Mouse (Mus musculus): ENCODE measurements at regions not wholly inside any gene's neighbourhood (a gene's known extent, or its start where the extent isn't known, plus 50 kb on each side); places are given as distances from the start of the nearest gene placed in this dataset.
"Not testable (repeated sequence)": the region's sequence is repeated elsewhere in the genome, so short reads cannot be mapped to it uniquely, and the experiment has no call there.

DNA sequence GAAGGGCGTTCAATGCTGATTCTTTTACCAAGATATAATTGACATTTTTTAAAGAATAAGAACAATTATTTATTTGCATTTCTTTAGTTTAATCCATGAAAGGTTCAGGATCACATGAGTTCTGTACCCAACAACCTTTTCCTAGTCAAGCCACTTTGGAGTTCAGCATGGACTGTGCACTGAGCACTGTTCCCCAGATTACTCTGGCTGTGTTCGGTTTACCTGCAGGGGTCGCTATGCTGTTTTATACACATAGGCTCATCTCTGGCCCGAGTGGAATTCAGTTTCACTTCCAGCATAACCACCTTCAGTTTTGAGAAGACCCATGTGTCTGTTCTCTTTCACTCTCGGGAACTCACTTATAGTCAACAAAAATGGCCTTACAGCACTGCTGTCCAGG lies 93.5 kb upstream of the Smarcad1 start:
- not testable (repeated sequence) for DNase-seq (ENCODE audit: low spot score)

DNA sequence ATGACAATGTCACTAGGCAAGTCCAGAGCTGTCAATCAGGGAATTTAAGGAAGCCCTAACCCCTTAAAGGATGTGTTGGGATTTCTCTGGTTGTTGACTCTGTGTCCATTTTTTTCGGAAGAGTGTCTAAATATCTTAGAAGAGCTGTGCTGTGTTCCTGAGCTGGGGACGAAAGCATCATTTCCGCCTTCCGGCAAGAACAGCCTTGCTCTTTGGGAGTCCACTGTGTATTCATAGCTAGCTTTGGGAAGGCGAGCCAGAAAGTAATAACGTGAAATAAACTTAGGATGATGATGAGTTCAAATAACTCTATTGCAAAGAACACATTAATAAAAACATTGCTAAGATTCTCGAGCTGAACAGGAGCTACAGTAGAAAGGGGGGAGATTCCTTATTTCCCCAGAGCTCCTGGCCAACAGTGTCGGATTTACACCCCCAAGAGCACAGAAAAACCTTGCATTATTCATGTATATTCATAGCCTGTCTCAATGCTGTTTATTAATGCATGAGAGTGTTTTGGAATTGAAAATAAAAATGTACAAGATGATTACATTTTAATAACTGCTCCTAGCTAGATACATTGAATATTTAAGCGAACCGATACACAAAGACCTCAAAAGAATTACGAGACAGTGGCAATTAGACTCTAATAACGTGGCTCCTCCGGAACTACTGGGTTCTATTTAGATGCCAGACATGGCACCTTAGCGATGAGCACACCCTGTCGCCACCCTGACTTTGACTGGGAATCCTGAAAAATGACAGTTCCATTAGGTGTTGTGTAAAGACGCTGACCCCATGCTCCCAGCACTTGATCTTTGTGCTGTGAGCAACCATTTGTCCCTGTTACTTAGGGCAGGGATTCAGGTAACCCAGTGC lies 80.5 kb upstream of the Smarcad1 start:
- no peak for DNase-seq (ENCODE audit: low spot score)

GRCm38 (mm10) chr6:64962612-64963011 lies 79.8 kb upstream of the Smarcad1 start:
- DNase-seq (ENCODE audit: low spot score), result no peak

- DNase-seq (ENCODE audit: low spot score), result no peak
These were observed 77.7 kb upstream of the Smarcad1 start for GRCm38 (mm10) chr6:64964664-64965063.

DNA sequence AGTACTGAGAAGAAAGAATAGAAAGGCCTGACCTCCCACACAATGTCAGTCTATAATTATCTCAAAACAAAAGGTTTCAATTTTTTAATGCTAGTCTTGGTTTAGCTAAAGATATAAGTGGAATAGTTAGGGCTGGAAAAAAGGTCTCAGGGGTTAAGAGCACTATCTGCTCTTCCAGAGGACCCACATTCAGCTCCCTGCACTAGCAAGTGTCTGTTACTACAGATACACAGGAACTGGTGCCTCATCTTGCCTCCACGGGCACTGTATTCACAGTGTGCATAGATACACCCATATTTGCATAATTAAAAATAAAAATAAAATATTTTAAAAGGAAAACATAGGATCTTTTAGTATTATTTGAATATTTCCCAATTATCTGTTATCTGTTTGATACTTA lies 77.2 kb upstream of the Smarcad1 start:
- DNase-seq (ENCODE audit: low spot score), result no peak

GRCm38 (mm10) chr6:64970158-64970557 lies 72.2 kb upstream of the Smarcad1 start:
- no peak for DNase-seq (ENCODE audit: low spot score)

- peak; percentile 13 for DNase-seq (ENCODE audit: low spot score)
These were observed 68.4 kb upstream of the Smarcad1 start for GRCm38 (mm10) chr6:64973968-64974367.

DNA sequence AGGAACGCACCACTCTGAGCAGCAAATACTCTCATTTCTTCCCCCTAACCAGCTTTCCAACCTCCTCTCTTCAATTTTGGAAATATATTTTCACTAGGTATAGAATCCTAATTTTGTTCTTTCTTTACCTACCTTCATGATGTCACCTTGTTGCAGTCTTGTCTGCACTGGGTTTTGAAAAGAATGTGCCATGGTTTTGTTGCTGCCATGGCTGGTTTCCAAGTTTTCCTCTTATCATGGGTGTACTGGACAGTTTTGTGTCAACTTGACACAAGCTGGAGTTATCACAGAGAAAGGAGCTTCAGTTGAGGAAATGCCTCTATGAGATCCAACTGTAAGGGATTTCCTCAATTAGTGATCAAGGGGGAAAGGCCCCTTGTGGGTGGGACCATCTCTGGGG lies 67.9 kb upstream of the Smarcad1 start:
- not testable (repeated sequence) for DNase-seq (ENCODE audit: low spot score)

DNA sequence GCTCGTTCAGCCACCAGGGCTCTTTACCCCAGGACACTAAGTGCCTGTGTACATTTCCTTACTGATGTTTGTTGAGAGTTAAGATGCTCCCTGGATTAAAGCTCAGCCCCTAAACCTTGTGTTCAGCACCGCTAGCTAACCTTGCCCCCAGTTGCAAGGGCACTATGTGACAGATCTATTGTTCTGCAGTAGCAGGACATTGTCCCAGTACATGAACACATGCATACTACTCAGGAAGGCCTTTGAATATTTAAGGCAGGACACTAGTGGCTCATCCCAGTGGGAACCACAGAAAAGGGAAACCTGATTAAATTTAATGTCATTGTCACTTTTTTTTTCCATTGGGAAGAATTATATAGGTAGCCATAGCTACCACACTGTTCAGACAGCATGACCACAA lies 60.3 kb upstream of the Smarcad1 start:
- DNase-seq (ENCODE audit: low spot score), result no peak

All from ovary, postnatal 36 days (tissue).